Mouse (Mus musculus): ENCODE measurements at regions not wholly inside any gene's neighbourhood (a gene's known extent, or its start where the extent isn't known, plus 50 kb on each side); places are given as distances from the start of the nearest gene placed in this dataset.

DNA sequence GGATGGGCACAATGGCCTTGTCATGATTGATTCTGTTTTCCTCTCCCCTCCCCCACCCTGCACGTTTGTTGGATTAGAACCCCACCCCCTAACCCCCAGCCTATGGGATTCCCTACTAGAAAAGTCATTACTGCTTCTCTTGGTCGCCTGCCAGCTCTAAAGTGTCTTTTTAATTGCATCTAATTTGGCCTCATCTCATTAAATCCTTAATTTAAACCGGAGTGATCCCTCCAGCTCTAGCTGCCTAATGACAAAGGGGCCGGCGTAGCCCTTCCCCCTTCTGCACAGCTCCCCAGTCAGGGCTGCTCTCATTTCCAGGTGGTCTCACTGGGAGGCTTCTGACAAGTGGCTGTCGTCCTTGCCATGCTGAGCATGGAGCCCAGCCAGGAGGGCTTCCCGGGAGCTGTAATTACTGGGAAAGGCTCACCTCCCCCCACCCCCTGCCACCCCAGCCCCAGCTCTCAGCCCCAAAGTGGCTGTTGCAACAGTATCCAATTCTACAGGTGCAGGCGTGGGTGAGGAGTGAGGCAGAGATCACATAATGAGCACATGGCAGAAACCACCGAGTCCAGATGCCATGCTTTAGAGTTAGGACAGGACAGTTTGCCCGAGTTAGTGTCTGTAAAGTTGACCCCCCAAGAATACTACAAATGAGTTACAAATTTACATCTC lies 84.8 kb upstream of the Aldh1b1 start:
- no peak for DNase-seq (ENCODE audit: extremely low spot score in 1 of 2, low spot score in 1 of 2)

DNA sequence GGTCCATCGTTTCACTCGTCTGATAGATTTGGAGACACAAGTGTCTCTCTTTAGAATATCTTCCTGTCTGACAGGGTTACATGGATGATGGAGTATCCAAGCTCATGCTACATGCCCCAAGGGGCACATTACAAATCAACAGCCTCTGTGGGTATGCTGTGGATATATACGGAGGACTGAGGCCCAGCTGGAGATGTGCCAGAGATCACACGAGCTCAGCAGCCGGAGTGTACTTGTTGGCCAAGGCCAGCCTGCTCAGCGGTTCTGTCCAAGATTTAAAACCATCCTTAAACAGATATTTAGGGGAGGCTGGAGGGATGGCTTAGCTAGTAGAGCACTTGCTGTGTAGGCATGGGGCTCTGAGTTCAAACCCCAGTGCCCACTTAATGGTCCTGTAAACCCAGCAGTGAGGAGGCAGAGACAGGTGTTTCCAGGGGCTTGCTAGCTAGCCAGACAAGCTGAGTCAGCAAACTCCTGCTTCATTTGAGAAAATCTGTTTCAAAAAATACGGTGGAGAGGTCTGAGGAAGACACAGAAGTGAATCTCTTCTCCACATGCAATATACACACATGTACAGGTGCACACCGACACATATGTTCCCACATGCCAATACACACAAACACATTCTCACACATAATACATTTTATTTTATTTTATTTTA lies 85.6 kb upstream of the Aldh1b1 start:
- no peak for DNase-seq (ENCODE audit: extremely low spot score in 1 of 2, low spot score in 1 of 2)

DNA sequence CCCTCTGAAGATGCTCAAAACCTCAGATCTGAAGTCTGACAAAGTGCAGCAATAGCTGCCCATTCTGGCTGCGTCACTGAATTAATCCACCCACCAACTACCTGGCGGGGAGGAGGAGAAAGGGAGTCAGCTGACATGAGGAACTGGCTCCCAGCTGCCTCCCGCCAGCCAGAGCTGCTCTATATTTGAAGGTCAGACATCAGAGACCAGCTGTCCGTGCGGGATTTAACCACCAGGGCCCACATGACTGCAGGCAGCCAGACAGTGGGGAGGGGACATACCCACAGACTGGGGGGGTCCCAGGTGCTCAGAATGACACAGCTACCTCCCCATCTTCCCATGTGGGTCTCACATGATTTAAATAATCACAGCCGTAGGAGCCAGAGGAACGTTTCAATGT lies 94.8 kb upstream of the Aldh1b1 start:
- DNase-seq (ENCODE audit: extremely low spot score in 1 of 2, low spot score in 1 of 2) = no peak

DNA sequence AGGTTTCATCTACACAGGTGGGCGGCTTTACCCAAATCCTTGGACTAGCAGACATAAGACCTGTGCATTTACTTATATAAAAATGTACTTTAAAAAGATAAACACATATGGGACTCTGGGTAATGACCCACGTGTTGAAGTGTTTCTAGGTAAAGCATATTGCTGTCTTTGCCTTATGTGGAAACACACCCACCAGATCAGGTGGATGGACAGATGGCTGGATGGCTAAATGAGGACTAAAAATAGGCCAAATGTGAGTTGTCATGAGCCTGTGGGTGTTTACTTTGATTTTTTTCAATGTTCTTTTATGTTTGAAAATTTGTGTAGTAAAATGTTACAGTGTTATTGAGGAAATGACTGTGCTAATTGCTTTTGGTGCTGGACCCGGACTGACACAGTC lies 99.2 kb upstream of the Aldh1b1 start:
- peak in 1 of 2 experiments; percentile 14 for DNase-seq (ENCODE audit: extremely low spot score in 1 of 2, low spot score in 1 of 2)

DNA sequence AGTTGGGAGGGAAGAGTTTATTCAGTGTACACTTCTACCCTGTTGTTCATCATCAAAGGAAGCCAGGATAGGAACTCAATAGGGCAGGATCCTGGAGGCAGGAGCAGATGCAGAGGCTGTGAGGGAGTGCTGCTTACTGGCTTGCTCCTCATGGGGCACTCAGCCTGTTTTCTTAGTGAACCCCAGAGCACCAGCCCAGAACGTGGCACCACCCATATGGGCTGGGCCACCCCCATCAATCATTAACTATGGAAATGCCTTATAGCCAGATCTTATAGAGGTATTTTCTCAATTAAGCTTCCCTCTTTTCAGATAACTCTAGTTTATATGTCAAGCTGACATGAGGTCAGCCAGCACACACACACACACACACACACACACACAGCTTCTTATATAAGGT lies 103.6 kb upstream of the Aldh1b1 start:
- DNase-seq (ENCODE audit: extremely low spot score in 1 of 2, low spot score in 1 of 2) = no peak

DNA sequence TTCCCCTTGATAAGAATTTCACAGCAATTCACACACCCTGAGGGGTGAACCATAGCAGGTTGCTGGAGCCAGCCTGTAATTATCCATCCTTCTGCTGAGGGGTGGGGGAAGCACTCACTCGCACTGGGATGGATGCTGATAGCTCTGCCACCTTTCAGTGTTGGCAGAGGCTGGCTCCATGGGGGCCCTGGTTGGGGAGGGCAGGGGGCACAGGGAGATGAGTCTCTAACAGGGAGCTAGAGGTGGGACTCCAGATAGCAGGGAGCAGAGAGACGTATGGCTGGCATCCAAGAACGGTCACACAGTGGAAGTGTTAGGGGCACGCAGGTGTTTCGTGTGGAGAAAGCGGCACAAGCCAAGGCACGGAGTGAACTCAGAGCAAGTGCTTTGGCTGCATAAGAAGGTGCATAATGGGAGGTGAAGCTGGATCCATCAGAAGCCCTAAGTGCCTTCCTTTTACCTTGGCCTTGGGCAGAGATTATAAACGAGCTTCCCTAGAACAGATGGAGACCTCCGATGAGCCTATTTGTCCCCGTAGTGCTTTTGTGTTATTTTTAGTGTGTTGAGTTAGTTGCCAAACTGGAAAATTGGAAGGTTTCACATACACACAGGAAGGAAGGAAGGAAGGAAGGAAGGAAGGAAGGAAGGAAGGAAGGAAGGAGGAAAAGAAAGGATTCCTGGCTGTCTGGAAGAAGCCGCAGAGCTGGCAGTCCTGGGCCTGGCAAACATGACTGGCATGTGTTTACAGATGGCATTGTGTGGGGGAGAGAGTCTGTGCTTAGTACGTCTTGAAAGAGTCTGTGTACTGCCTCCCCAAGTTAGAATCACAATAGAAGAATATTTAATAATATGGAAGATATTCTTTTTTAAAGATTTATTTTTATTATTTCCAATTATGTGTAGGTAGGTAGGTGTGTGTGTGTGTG lies 108.6 kb upstream of the Aldh1b1 start:
- peak in 1 of 2 experiments; percentile 11 for DNase-seq (ENCODE audit: extremely low spot score in 1 of 2, low spot score in 1 of 2)

DNA sequence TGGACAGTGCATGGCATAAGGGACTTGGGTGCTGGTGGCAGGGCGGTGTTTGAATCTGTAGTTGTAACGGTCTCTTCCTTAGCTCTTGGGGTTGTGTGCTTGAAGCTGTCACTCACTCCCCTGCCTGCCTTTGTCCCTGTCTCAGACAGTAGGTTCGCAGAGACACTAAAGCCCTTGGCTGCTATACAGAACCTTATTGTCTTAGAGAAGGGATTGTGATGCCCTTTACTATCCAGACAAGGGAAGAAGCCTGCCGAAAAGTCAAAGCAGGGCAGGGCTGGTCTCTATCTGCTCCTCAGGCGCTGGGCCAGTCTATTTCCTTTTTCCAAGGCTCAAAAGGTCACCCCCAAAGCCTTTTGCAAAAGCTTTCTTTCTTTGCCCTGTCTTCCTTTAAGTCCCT lies 109.2 kb upstream of the Aldh1b1 start:
- no peak for DNase-seq (ENCODE audit: extremely low spot score in 1 of 2, low spot score in 1 of 2)

DNA sequence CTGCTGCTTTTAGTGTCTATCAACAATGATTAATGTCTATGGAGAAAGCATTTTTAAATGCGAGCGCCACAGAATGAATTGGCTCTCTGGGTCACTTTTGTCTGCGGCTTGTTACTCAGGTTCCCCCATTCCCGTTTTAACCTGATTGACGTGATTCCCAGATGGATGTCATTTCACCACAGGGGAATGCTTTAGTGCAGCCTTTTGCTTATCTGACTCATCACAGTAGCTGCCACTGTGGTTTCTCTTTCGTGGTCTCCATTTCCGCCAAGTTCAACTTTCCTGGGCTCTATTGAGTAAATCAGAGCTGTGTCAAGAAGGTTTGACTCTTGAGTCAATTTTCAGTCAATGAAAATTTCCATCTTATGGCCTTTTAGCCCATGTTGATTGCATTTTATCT lies 110.6 kb upstream of the Aldh1b1 start:
- no peak for DNase-seq (ENCODE audit: extremely low spot score in 1 of 2, low spot score in 1 of 2)

DNA sequence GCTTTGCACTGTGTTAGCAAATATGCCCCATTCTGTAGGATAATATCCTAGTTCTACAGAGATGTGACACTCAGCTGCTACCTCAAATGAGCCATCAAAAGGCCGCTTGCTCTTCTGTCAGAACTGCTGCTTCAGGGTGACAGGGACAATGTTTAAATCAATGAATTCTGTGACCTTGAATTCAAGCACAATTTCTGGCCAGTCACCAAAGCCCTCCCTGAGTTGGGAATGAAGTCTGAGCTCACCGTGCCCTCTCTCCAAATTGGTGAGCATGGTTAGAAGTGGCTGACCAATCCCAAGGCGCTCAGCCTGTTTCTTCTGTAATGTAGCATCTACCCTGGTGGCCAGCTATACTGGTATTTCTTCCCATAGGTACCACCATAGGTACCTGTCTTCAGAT lies 113.8 kb upstream of the Aldh1b1 start:
- no peak for DNase-seq (ENCODE audit: extremely low spot score in 1 of 2, low spot score in 1 of 2)

DNA sequence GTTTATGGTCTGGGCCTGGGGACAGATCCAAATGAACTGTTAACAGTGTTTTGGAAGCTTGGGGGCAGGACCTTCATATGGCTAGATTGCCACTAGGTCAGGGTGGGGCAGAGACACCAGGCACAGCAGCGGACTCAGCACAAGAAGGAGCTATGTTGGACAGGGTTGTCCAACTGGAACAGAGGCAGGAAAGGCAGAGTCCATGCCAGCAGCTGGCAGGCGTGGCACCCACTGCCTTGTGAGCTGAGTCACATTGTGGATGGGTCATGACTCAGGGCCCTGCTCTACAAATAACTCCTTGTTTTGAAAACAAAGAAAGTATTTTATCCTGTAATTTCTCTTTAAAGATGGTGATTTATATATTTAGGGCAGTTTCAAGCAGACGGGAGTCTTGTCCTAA lies 115.6 kb upstream of the Aldh1b1 start:
- no peak for DNase-seq (ENCODE audit: extremely low spot score in 1 of 2, low spot score in 1 of 2)

DNA sequence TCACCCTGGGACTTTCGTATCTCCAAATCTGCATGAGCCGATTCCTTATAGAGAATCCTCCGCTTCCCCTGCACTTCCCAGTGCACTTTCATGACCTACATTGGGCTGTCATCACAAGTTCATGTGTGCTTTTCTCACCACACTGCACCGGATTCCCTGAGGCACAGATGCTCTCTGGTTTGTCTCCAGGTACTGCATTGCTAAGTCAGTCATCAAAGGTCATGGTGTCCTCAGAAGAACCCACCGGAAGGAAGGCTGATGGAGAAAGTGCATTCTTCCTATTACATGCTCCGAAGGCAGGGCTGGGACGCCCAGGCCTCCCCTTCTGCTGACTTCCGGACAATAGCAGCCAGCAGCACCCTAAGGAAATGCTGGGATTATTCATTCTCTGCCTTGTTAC lies 116.1 kb upstream of the Aldh1b1 start:
- no peak for DNase-seq (ENCODE audit: extremely low spot score in 1 of 2, low spot score in 1 of 2)

DNA sequence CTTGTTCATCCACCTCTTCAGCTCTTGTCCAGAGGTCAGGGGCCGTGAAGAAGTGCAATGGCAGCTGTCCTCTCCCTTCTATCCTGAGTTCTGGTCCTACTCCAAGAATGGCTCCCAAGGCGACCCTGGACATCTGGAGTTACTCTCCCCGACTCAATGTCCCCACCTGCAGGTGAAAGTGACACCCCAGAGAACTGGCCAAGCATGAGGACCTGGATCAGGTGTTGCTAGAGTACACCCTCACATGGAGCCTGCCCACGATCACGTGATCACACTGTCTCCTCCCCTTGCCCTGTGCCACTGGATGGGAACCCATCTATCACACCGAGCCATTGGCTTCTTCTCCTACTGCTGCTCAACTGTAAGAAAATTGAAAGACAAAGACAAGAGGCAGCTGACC lies 122.7 kb upstream of the Aldh1b1 start:
- no peak for DNase-seq (ENCODE audit: extremely low spot score in 1 of 2, low spot score in 1 of 2)

DNA sequence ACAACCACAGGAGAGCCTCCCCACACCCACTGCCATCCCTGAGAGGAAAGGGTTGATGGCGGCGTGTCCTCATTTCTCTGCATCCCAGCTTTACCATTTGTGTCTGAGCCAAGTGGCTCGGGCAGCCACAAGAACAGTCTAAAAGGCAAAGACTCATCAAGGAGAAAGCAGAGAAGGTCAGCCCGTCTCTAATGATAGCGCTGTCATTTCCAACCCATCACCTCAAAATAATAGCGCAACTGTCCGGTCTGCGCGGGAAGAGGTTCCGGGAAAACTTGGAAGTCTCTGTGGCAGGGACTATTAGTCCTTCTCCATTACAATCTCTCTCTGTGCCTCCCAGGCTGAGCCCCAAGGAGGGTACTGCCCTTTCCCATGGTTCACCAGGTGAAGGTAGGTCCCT lies 124.5 kb upstream of the Aldh1b1 start:
- DNase-seq (ENCODE audit: extremely low spot score in 1 of 2, low spot score in 1 of 2) = no peak

DNA sequence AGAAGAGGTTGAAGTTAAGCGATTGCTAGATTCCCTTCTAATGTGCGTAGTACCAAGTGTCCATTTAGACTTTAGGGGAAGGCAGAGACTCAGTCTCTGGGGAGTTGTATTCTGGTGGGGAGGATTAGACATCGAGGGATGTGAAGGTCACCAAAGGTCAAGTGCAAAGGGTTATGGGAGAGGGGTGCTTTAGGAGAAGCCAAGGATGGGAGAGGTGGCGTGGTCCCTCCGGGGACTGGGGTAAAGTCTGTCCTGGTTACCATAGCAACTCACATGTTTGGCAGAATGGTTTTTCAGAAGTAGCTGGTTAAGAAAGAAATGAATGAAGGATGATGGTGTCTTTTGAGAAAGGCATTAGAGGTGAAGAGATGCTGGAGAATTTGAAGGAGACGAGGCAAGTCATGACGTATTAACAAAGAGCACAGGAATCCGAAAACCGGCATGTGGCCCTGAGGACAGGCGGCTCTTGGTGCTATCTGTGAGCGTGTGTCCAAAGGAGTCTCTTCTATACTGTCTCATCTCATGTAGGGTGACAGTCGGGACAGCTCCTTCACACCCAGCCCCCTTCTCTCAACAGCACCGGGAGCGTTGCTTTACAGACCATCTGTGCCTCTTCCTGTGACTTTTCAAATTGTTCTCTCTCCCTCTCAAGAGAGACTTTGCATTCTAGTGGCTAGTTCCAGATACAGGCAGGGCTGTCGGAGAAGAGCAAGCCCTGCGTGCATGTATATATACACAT lies 125.6 kb upstream of the Aldh1b1 start:
- DNase-seq (ENCODE audit: extremely low spot score in 1 of 2, low spot score in 1 of 2) = peak in 1 of 2 experiments; percentile 17

DNA sequence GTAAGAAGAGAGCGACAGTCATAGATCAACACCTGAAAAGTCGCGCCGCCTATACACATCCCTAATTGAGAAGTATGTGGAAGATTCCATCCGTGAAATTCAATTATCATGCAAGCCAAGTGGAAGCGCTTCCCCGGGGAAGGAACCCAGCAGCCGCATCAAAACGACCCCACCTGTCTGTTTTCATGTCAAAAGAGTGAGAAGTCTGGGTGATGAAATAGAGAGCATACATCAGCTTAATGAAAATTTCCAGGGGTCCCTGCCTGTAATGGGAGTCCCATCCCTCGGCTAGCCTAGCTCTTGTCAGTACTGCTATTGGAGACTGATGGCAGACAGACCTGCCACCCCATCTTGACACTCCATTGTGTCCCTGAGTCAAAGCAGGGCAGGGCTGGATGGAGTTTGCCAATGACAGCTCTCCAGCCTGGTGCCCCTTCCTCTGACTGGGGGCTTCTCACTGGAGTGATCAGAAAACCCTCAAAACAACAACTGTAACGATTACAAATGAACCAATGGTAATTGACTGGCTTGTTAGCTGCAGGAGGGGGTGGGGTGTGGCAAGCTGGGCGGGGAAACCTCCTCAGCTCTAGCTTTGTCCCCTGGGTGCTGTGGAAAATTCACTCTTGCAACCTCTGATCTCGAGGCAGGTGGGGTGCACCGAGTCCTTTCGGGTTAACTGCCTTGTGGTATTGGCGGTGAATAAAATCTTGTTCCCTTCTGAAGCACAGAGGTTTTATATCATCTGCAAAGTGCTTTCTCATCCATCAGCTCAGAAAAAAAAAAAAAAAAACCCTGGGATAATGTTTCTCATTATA lies 126.4 kb upstream of the Aldh1b1 start:
- no peak for DNase-seq (ENCODE audit: extremely low spot score in 1 of 2, low spot score in 1 of 2)

DNA sequence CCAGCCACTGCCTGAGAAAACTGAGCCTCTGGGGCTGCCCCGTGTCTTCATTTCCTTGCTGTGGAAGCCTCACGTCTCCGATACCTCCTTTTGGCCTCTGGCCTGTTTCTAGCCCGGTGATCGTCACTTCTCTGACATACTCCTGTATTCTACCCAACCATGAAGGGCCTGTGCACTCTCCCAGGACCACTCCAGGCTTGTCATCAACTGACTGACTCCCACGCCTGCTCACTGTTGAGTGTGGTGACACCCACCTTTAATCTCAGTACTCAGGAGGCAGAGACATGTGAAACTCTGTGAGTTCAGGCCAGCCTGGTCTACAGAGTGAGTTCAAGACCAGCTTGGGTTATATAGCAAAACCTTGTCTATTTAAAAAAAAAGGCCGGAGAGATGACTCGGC lies 132.1 kb upstream of the Shb start:
- DNase-seq (ENCODE audit: extremely low spot score in 1 of 2, low spot score in 1 of 2) = no peak

DNA sequence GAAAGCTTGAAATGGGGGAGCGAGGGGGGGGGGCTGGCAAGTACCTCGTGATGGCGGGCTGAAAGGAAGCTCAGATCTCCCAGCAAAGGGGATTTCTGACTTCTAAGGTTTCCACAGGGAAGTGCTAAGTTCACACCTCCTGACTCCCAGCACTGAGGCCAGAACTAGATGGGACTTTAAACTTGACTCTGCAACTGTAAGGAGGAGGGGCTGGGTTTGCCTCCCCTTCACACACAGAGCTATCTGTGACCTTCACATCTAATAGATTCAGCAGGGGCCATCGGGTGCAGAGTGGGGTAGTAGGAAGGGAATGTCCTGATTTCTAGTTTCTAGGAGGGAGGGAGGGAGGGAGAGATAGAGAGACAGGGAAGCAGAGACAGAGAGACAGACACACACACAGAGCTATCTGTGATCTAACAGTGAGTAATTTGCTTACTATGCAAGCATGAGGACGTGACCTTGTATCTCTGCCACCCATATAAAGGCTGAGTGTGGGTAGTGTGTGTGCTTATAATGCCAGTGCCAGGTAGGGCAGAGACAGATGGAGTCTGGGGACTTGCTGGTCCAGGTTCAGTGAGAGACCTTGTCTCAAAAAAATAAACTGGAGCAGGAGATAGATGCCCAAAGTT lies 125.2 kb upstream of the Shb start:
- no peak for DNase-seq (ENCODE audit: extremely low spot score in 1 of 2, low spot score in 1 of 2)

DNA sequence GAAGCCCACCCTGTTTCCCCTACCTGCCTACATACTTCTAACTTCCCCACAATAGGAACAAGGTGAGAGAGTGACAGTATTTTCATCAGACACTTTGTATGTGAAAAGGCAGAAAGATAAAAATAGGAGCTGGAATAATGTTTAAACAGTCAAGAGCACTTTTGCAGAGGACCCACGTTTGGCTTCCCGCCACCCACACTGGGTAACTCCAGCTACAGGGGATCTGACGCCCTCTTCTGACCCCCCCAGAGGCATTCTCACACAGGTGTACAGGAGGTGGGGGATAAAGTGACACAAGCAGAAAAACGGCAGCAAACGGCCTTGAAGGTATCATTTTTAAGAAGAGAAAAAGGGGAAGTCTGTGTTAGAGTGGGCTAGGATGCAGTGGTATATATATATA lies 123.5 kb upstream of the Shb start:
- DNase-seq (ENCODE audit: extremely low spot score in 1 of 2, low spot score in 1 of 2) = no peak

DNA sequence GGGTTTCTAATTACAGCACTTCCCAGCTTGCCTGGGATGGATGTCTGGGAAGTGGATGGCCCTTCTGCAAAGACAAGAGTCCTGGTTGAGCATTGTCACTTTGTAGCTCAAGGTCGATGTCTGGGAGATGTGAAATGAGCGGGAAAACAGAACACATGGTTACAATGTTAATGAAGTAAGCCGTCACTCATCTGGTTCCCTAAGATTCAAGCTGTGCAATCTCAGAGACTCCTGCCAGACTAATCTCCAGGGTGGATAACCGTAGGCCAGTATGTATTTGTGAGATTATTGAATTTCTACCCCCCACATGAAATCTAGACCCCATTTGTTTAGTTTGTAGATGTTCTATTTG lies 122.5 kb upstream of the Shb start:
- no peak for DNase-seq (ENCODE audit: extremely low spot score in 1 of 2, low spot score in 1 of 2)

All from layer of hippocampus, postnatal 25 days (tissue).